Mouse (Mus musculus): ENCODE data around the gene Ift122.

DNA sequence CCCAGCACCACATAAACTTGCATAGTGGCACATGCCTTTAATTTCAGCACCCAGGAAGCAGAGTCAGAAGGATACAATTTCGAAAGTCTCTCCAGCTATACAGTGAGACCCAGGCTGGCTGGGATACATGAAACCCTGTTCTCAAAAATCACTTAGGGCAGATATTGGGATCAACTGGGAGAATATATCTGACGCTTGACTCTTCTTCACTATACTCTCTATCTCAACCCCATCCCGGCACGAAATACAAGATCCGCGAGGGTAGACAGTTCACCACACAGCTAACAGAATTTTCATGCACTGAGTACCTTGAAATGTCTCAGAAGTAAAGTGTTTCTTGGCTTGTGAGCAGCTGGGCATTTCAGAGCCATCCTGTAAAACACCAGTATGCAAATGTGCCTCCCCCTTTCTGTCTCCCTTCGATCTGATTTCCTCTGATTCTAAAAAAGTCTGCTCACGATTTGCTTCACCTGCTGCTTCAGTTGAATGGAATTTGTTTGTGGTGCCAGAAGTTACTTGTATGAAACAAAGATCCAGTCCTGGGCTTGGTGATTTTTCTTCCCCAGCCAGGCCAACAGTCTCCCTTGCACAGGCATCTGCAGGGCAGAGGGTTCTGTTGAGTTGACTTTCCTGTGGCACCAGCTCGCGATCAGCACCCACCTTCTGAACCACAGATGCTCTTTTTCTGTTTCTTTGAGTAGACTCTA lies 4.5 kb upstream of the Ift122 start:
- TF ChIP-seq CTCF (IDR thresholded peaks at IDR 0.05; ENCODE audit: extremely low read depth, insufficient read depth, insufficient read length, insufficient replicate concordance): no peak
- TF ChIP-seq POLR2A (IDR thresholded peaks at IDR 0.05; ENCODE audit: low read depth, low read length): no peak
